1 mouse cellular context compared by ENCODE assay signal in the genomic region with DNA sequence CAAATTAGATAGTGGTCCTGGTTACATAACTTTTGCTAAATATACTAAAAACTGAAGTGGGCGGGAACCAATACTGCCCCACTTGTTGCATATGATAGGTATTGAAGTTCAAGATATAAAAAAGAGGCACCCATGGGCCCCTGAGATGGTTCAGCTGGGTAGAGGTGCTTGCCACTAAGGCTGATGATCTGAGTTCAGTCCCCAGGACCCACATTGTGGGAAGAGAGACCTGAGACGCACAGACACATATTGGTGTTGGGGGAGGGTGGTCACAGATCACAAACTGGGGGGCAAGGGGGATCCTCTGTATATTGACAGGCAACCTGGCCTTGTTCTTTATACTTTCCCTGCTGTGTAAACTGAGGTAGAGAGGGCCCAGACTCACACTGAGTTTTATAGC.
TF ChIP-seq lines count a peak whose summit lies in the region.

No protein-coding gene starts in this region.

TF ChIP-seq in CH12.LX, 34 proteins besides CTCF, POLR2A, EP300 and RAD21:
- TF ChIP-seq NRF1 (IDR thresholded peaks at IDR 0.05; ENCODE audit: low read depth, low read length) (no peak), MAX (IDR thresholded peaks at IDR 0.05; ENCODE audit: low read length) (no peak), USF1 (IDR thresholded peaks at IDR 0.05; ENCODE audit: low read depth, low read length) (no peak), ZMIZ1 (IDR thresholded peaks at IDR 0.05; ENCODE audit: low read depth, low read length) (no peak), NELFE (IDR thresholded peaks at IDR 0.05; ENCODE audit: low read depth, low read length) (no peak), JUN (IDR thresholded peaks at IDR 0.05; ENCODE audit: insufficient read depth, low read depth, low read length) (no peak), HCFC1 (IDR thresholded peaks at IDR 0.05; ENCODE audit: low read depth, low read length) (no peak), POLR2AphosphoS2 (IDR thresholded peaks at IDR 0.05; ENCODE audit: low read depth, low read length) (no peak), MAFK (IDR thresholded peaks at IDR 0.05; ENCODE audit: insufficient replicate concordance, low read length) (no peak), ETS1 (conservative IDR thresholded peaks at IDR 0.05; ENCODE audit: low read depth, low read length) (no peak), MYC (IDR thresholded peaks at IDR 0.05; ENCODE audit: low read depth, low read length) (no peak), ZC3H11A (IDR thresholded peaks at IDR 0.05; ENCODE audit: low read depth, low read length) (no peak)
